Mouse (Mus musculus): ENCODE results near the gene Plekho2. TPM values are rescaled to one million over a fixed set of nuclear protein-coding genes. Genes with fewer than 3 reads are reported as not detected.

The Plekho2 gene
- total and polyA plus RNA-seq, 3 experiments, result 7.6 to 12.9 TPM; not detected in 1

DNA sequence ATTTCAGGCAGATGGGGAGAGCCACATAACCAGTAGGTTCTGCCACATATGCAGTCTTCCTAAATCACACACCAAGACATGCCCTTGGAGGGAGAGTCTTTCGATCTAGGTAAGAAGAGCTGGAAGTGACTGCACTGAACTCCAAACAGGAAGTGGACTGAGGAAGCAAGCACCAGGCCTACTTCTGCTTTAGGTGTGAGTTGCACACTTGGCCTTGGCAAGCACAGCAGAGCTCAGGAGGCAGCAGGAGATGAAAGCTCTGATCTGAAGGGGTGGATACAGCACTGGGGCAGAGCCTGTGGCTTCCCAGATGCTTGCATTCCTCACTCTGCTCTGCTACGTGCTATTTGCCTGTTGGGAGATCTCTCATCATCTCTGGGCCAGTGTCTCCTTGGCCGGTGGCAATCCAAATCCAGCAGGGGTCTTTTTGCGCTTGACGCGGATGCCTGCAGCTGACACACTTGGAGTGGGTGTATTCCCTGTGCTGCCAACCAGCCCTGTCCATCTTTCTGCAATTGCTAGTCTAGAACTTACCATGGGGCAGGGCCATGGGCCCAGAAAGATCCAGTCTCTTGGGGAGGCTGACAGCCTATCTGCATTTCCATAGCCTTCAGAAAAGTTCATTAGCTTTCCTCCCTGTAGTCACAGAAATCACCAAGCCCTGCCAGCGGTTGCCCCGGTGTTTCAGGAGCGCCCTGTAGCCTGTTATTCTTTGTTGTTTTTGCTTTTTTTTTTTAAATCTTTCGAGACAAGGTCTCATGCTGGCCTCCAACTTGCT is 34.0 kb downstream of the Plekho2 start:
- Histone ChIP-seq H3K27me3 (ENCODE audit: control insufficient read depth in 1 of 2, insufficient read depth in 2 of 2, low read length in 2 of 2) (no peaks in the 10 kb centered on the region), H3K27ac (ENCODE audit: control insufficient read depth, low read depth, low read length) (peak overlapping the region; percentile 61), H3K9ac (ENCODE audit: control insufficient read depth, low read depth, low read length, poor library complexity, severe bottlenecking) (peak overlapping the region; percentile 38), H3K9me3 (replicated peaks; ENCODE audit: insufficient read depth, low read length) (no peaks in the 10 kb centered on the region), H3K79me2 (ENCODE audit: control insufficient read depth, insufficient read depth, low read length, poor library complexity) (no peaks in the 10 kb centered on the region), H3K4me1 (ENCODE audit: control insufficient read depth in 1 of 2, insufficient read depth in 2 of 2, low read length in 2 of 2) (peaks cover 13 to 41% of the 10 kb centered on the region in 2 experiments), H3K4me3 (ENCODE audit: control insufficient read depth in 1 of 2, insufficient read depth in 1 of 2, low read depth in 2 of 2, low read length in 2 of 2) (peak overlapping the region; percentile 6 to 7; a peak in 1 of 4 replicates), H3K36me3 (ENCODE audit: control insufficient read depth in 1 of 2, insufficient read depth in 2 of 2, low read length in 2 of 2) (peaks cover 0 to 35% of the 10 kb centered on the region in 2 experiments; a peak in 2 of 4 replicates)
- peak; percentile 92 for DNase-seq (ENCODE audit: low read depth, low spot score)
- TF ChIP-seq EP300 (IDR thresholded peaks at IDR 0.05; ENCODE audit: low read depth in 1 of 2, low read length in 2 of 2) (peak; percentile 69 to 74; a peak in 3 of 4 replicates), POLR2A (IDR thresholded peaks at IDR 0.05; ENCODE audit: control insufficient read depth in 1 of 2, insufficient read depth in 1 of 2, low read depth in 1 of 2, low read length in 2 of 2, poor library complexity in 1 of 2) (peak in 1 of 2 experiments; percentile 22; a peak in 1 of 4 replicates), BHLHE40 (IDR thresholded peaks at IDR 0.05; ENCODE audit: borderline replicate concordance, low read depth, low read length) (peak; percentile 92), MYC (IDR thresholded peaks at IDR 0.05; ENCODE audit: low read depth, low read length) (peak; percentile 60; the same call in 1 of the 2 replicates), TCF12 (IDR thresholded peaks at IDR 0.05; ENCODE audit: low read depth, low read length) (0 out of 2 replicates have a peak, but pooled peaks have one; percentile 30), POLR2AphosphoS5 (IDR thresholded peaks at IDR 0.05; ENCODE audit: borderline replicate concordance, low read depth, low read length) (no peak), NRF1 (IDR thresholded peaks at IDR 0.05; ENCODE audit: insufficient read depth, low read depth, low read length, poor library complexity, severe bottlenecking) (no peak), MAX (IDR thresholded peaks at IDR 0.05; ENCODE audit: low read length) (peak; percentile 66), ELF1 (IDR thresholded peaks at IDR 0.05; ENCODE audit: low read depth, low read length) (peak; percentile 85), MAFK (IDR thresholded peaks at IDR 0.05; ENCODE audit: borderline replicate concordance, low read depth, low read length) (no peak), RCOR1 (IDR thresholded peaks at IDR 0.05; ENCODE audit: low read depth, low read length) (peak; percentile 63; the same call in 1 of the 2 replicates), ZNF384 (IDR thresholded peaks at IDR 0.05; ENCODE audit: low read depth, low read length) (no peak), KAT2A (conservative IDR thresholded peaks at IDR 0.05; ENCODE audit: low read depth, low read length) (no peak), MEF2A (IDR thresholded peaks at IDR 0.05; ENCODE audit: extremely low read depth, insufficient replicate concordance, low read depth, low read length, poor library complexity, severe bottlenecking) (no peak), TAL1 (IDR thresholded peaks at IDR 0.05; ENCODE audit: low read length) (no peak), MYB (IDR thresholded peaks at IDR 0.05; ENCODE audit: low read depth, low read length) (no peak), GATA1 (IDR thresholded peaks at IDR 0.05; ENCODE audit: low read depth, low read length) (peak; percentile 17; the same call in 1 of the 2 replicates), NELFE (IDR thresholded peaks at IDR 0.05; ENCODE audit: low read depth, low read length) (no peak), MXI1 (IDR thresholded peaks at IDR 0.05; ENCODE audit: low read depth, low read length) (peak; percentile 60; the same call in 1 of the 2 replicates), ETS1 (IDR thresholded peaks at IDR 0.05; ENCODE audit: low read depth, low read length) (peak; percentile 87), ZMIZ1 (IDR thresholded peaks at IDR 0.05; ENCODE audit: low read depth, low read length) (no peak), GABPA (IDR thresholded peaks at IDR 0.05; ENCODE audit: low read depth, low read length) (no peak), TBP (IDR thresholded peaks at IDR 0.05; ENCODE audit: low read depth, low read length) (peak; percentile 49)

Measured in MEL (cell line).